Comparison of ENCODE assay signal across 9 mouse cellular contexts in the genomic region with DNA sequence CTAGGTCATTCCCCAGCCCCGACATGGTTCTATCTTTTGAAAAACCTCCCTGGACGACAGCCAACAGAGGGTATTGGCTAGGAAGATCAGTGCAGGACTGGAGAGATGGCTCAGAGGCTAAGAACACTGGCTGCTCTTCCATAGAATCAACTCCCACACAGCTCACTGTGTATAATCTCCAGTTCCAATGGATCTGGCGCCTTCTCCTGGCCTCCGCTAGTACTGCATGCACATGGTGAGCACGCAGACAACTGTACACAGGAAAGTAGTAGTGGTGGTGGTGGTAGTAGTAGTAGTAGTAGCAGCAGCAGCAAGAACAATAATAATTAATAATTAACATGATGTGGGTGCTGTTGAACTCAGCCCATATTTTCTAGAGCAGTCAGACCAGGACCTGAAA.
DNase-seq lines count a peak whose midpoint lies in the region; ATAC-seq lines count a peak whose summit lies in the region.
"Had no signal": no experiment of that assay in that cellular context is flagged by ENCODE, and none has a peak within 500 bp of the region (broad histone marks: within the 10 kb centered on the region; RNA-seq: fewer than 3 reads in every experiment).

No protein-coding gene starts in this region.

- intact Hi-C loops in heart, postnatal 36 days (cut with DNase I), result no loop called here

- H3K4me3 ChIP-seq in midbrain, embryonic 10.5 days, result no peak overlapping the region
- no peak overlapping the region for H3K4me3 ChIP-seq in midbrain, embryonic 15.5 days
- H3K4me3 ChIP-seq in limb, embryonic 11.5 days (ENCODE audit: low read depth, low read length), result no peak overlapping the region
- H3K4me3 ChIP-seq: limb, embryonic 13.5 days had no signal

- no peak overlapping the region for H3K9ac ChIP-seq in midbrain, embryonic 15.5 days
- H3K9ac ChIP-seq in limb, embryonic 11.5 days (ENCODE audit: low read length), result no peak overlapping the region
- H3K9ac ChIP-seq: limb, embryonic 13.5 days had no signal

- H3K27me3 ChIP-seq in midbrain, embryonic 10.5 days (ENCODE audit: low read depth, poor library complexity, severe bottlenecking), result peaks cover 10% of the 10 kb centered on the region; the same call in 1 of the 2 replicates
- no peaks in the 10 kb centered on the region for H3K27me3 ChIP-seq in midbrain, embryonic 15.5 days (replicated peaks)
- no peaks in the 10 kb centered on the region for H3K27me3 ChIP-seq in limb, embryonic 11.5 days (ENCODE audit: control insufficient read depth, insufficient read depth, low read length)
- H3K27me3 ChIP-seq: limb, embryonic 13.5 days had no signal

- no peak overlapping the region for H3K27ac ChIP-seq in midbrain, embryonic 10.5 days (replicated peaks)
- no peak overlapping the region for H3K27ac ChIP-seq in midbrain, embryonic 15.5 days
- H3K27ac ChIP-seq in limb, embryonic 11.5 days (replicated peaks; ENCODE audit: low read depth, low read length), result no peak overlapping the region
- H3K27ac ChIP-seq: limb, embryonic 13.5 days had no signal

- ATAC-seq in midbrain, embryonic 15.5 days (replicated peaks), result no peak
- no peak for ATAC-seq in limb, embryonic 11.5 days (ENCODE audit: insufficient number of reproducible peaks, low FRiP score, low TSS enrichment, low read depth)
- ATAC-seq in megakaryocyte-erythroid progenitor cell, adult 5-6 weeks (replicated peaks; ENCODE audit: low FRiP score, low TSS enrichment, poor library complexity, severe bottlenecking), result no peak

- no peaks in the 10 kb centered on the region for H3K9me3 ChIP-seq in midbrain, embryonic 10.5 days (replicated peaks)
- H3K9me3 ChIP-seq in midbrain, embryonic 15.5 days, result no peaks in the 10 kb centered on the region
- H3K9me3 ChIP-seq in limb, embryonic 11.5 days (ENCODE audit: control insufficient read depth, low read length), result no peaks in the 10 kb centered on the region
- H3K9me3 ChIP-seq: limb, embryonic 13.5 days had no signal

- H3K36me3 ChIP-seq in midbrain, embryonic 10.5 days, result no peaks in the 10 kb centered on the region
- no peaks in the 10 kb centered on the region for H3K36me3 ChIP-seq in midbrain, embryonic 15.5 days (replicated peaks)
- no peaks in the 10 kb centered on the region for H3K36me3 ChIP-seq in limb, embryonic 11.5 days (ENCODE audit: control insufficient read depth, insufficient read depth, low read length)
- H3K36me3 ChIP-seq: limb, embryonic 13.5 days had no signal

- 47% methylated on average over 5 of the region's 5 CpGs for WGBS in midbrain, embryonic 10.5 days
- WGBS in midbrain, embryonic 15.5 days, result 48% methylated on average over 5 of the region's 5 CpGs
- WGBS in limb, embryonic 11.5 days, result 57% methylated on average over 5 of the region's 5 CpGs

- no peaks in the 10 kb centered on the region for H3K4me1 ChIP-seq in midbrain, embryonic 10.5 days
- no peaks in the 10 kb centered on the region for H3K4me1 ChIP-seq in midbrain, embryonic 15.5 days
- H3K4me1 ChIP-seq in limb, embryonic 11.5 days (ENCODE audit: control insufficient read depth, insufficient read depth, low read length), result no peaks in the 10 kb centered on the region
- H3K4me1 ChIP-seq: limb, embryonic 13.5 days had no signal

- peak; percentile 50 for DNase-seq in embryo, embryonic 10 days (ENCODE audit: low spot score)
- DNase-seq in embryo, embryonic 9.5 days (ENCODE audit: extremely low spot score), result no peak
- peak; percentile 66 for DNase-seq in midbrain, embryonic 10.5 days (ENCODE audit: low spot score)
- DNase-seq in forelimb bud, embryonic 11.5 days (ENCODE audit: low read depth, low spot score), result peak; percentile 57
- peak; percentile 58 for DNase-seq in limb, embryonic 11.5 days (ENCODE audit: low spot score)
- DNase-seq in heart, postnatal 36 days, result no peak

- no peak overlapping the region for H3K4me2 ChIP-seq in midbrain, embryonic 15.5 days
- H3K4me2 ChIP-seq in limb, embryonic 11.5 days (ENCODE audit: low read depth, severe bottlenecking), result no peak overlapping the region
- H3K4me2 ChIP-seq: limb, embryonic 13.5 days had no signal

Comparison
In these comparisons a context has a peak if more than half of its experiments do, and no peak if none do; other contexts are left out.
1. DNase-seq: peak in embryo, embryonic 10 days (single experiment), midbrain, embryonic 10.5 days (single experiment), forelimb bud, embryonic 11.5 days (single experiment) and limb, embryonic 11.5 days (single experiment); none in embryo, embryonic 9.5 days (single experiment) and heart, postnatal 36 days (0 of 2).